Mouse (Mus musculus) heart, adult 2 months (tissue): ENCODE measurements at regions not wholly inside any gene's neighbourhood (a gene's known extent, or its start where the extent isn't known, plus 50 kb on each side); places are given as distances from the start of the nearest gene placed in this dataset.

Source experiments
- DNase-seq, 2 experiments: peaks; one replicate each; pipeline ENCODE4 v3.0.0; 2021
- H3K27ac ChIP-seq: fragments of 200-600 bp; 2 replicates; pipeline ENCODE4 v1.8.1; 2022
- H3K27me3 ChIP-seq: fragments of 200-500 bp; 2 replicates; pipeline ENCODE4 v1.6.1; 2012; ENCODE audit warnings: mild to moderate bottlenecking, low read length, inconsistent platforms, mixed read lengths; ENCODE audit not compliant: control insufficient read depth, insufficient read depth
- H3K36me3 ChIP-seq: fragments of 200-500 bp; 2 replicates; pipeline ENCODE4 v1.6.1; 2012; ENCODE audit warnings: low read length, inconsistent platforms; ENCODE audit not compliant: control insufficient read depth, insufficient read depth
- H3K4me1 ChIP-seq: fragments of 200-500 bp; 2 replicates; pipeline ENCODE4 v1.6.1; 2011; ENCODE audit warnings: low read length; ENCODE audit not compliant: control insufficient read depth, insufficient read depth
- H3K4me3 ChIP-seq: fragments of 200-600 bp; 2 replicates; pipeline ENCODE4 v1.8.1; 2022
- H3K79me2 ChIP-seq: fragments of 200-500 bp; replicated peaks from 2 replicates; pipeline ENCODE4 v1.6.1; 2012; ENCODE audit warnings: mild to moderate bottlenecking, inconsistent platforms, low read length, moderate library complexity, mixed read lengths; ENCODE audit not compliant: control insufficient read depth, insufficient read depth
- H3K9ac ChIP-seq: fragments of 200-500 bp; 2 replicates; pipeline ENCODE4 v1.6.1; 2012; ENCODE audit warnings: low read depth, mild to moderate bottlenecking, control low read depth, inconsistent platforms, low read length, mixed read lengths
- CTCF ChIP-seq: fragments of 200-600 bp; IDR thresholded peaks from 2 replicates; pipeline ENCODE4 v1.8.1; 2022; ENCODE audit warnings: antibody characterized with exemption, mild to moderate bottlenecking, moderate library complexity
- EP300 ChIP-seq: fragments of 200-500 bp; IDR thresholded peaks from 2 replicates; pipeline ENCODE4 v1.6.1; 2011; ENCODE audit warnings: low read depth, low read length, control low read depth; ENCODE audit not compliant: insufficient read depth
- POLR2A ChIP-seq: fragments of 200-500 bp; IDR thresholded peaks from 2 replicates; pipeline ENCODE4 v1.6.1; 2011; ENCODE audit warnings: mild to moderate bottlenecking, low read depth, low read length, control low read depth; ENCODE audit not compliant: insufficient read depth
- WGBS: fragments of 180-500 bp; shearing (Covaris S2); methylation state at CpG from one replicate; pipeline ENCODE4 v1.1.7; 2018; 5-methylcytosine and 5-hydroxymethylcytosine counted together
- intact Hi-C: fragments of 180-260 bp; cut with DNase I; formaldehyde crosslinking; loops from one replicate; pipeline ENCODE4 v1.15.1; 2025

- Histone ChIP-seq H3K79me2 (no peaks in the 10 kb centered on the region), H3K36me3 (no peaks in the 10 kb centered on the region), H3K4me3 (no peak overlapping the region), H3K4me1 (no peaks in the 10 kb centered on the region), H3K9ac (no peak overlapping the region), H3K27ac (no peak overlapping the region), H3K27me3 (no peaks in the 10 kb centered on the region)
- peak in 1 of 2 experiments; percentile 8 for DNase-seq
- intact Hi-C loops = loop anchor here (2.0 kb wide), 1 partner anchor 57 kb away; no protein-coding TSS in a partner anchor
- 19% methylated on average over 5 of the region's 5 CpGs for WGBS
- TF ChIP-seq CTCF (peak; percentile 56), POLR2A (no peak), EP300 (no peak)
These were observed 118.2 kb upstream of the Gm21876 start for GRCm38 (mm10) chrX:21293666-21294065.

GRCm38 (mm10) chrX:21295460-21295859 is 120.0 kb upstream of the Gm21876 start:
- no peak for TF ChIP-seq EP300
- TF ChIP-seq CTCF = peak; percentile 50
- Histone ChIP-seq H3K27ac (no peak overlapping the region), H3K79me2 (no peaks in the 10 kb centered on the region), H3K4me3 (no peak overlapping the region), H3K36me3 (no peaks in the 10 kb centered on the region), H3K27me3 (no peaks in the 10 kb centered on the region), H3K9ac (no peak overlapping the region), H3K4me1 (no peaks in the 10 kb centered on the region)
- 6% methylated on average over 1 of the region's 1 CpGs for WGBS
- DNase-seq = no peak
- intact Hi-C loops = loop anchor here (2.0 kb wide), 1 partner anchor 55 kb away; no protein-coding TSS in a partner anchor

GRCm38 (mm10) chrX:21297349-21297748 is 121.9 kb upstream of the Gm21876 start:
- 64% methylated on average over 6 of the region's 6 CpGs for WGBS
- Histone ChIP-seq H3K27me3 (no peaks in the 10 kb centered on the region), H3K4me3 (no peak overlapping the region), H3K9ac (no peak overlapping the region), H3K27ac (no peak overlapping the region), H3K36me3 (no peaks in the 10 kb centered on the region), H3K4me1 (no peaks in the 10 kb centered on the region), H3K79me2 (no peaks in the 10 kb centered on the region)
- DNase-seq = no peak
- intact Hi-C loops = no loop called here
- no peak for TF ChIP-seq EP300
- no peak for TF ChIP-seq CTCF
- TF ChIP-seq POLR2A = no peak

- DNase-seq = no peak
- no peak overlapping the region for H3K4me3 ChIP-seq
- H3K9ac ChIP-seq = no peak overlapping the region
- TF ChIP-seq EP300 = no peak
- TF ChIP-seq POLR2A = no peak
- TF ChIP-seq CTCF = no peak
- H3K27me3 ChIP-seq = no peaks in the 10 kb centered on the region
- intact Hi-C loops = no loop called here
- H3K36me3 ChIP-seq = no peaks in the 10 kb centered on the region
- 36% methylated on average over 13 of the region's 13 CpGs for WGBS
- no peak overlapping the region for H3K27ac ChIP-seq
- no peaks in the 10 kb centered on the region for H3K79me2 ChIP-seq
- no peaks in the 10 kb centered on the region for H3K4me1 ChIP-seq
These were observed 149.8 kb upstream of the Agtr2 start for GRCm38 (mm10) chrX:21334499-21335032.

- no peak overlapping the region for H3K9ac ChIP-seq
- H3K27me3 ChIP-seq = no peaks in the 10 kb centered on the region
- H3K27ac ChIP-seq = no peak overlapping the region
- no peak for DNase-seq
- H3K79me2 ChIP-seq = no peaks in the 10 kb centered on the region
- no peak for TF ChIP-seq CTCF
- no peak for TF ChIP-seq POLR2A
- TF ChIP-seq EP300 = no peak
- intact Hi-C loops = no loop called here
- H3K4me3 ChIP-seq = no peak overlapping the region
- H3K36me3 ChIP-seq = no peaks in the 10 kb centered on the region
- WGBS = 69% methylated on average over 1 of the region's 1 CpGs
- no peaks in the 10 kb centered on the region for H3K4me1 ChIP-seq
These were observed 139.9 kb upstream of the Agtr2 start for GRCm38 (mm10) chrX:21344397-21344796.

GRCm38 (mm10) chrX:21350503-21350902 is 133.8 kb upstream of the Agtr2 start:
- Histone ChIP-seq H3K4me1 (no peaks in the 10 kb centered on the region), H3K27ac (no peak overlapping the region), H3K27me3 (no peaks in the 10 kb centered on the region), H3K4me3 (no peak overlapping the region), H3K36me3 (no peaks in the 10 kb centered on the region), H3K9ac (no peak overlapping the region), H3K79me2 (no peaks in the 10 kb centered on the region)
- 29% methylated on average over 4 of the region's 4 CpGs for WGBS
- no peak for DNase-seq
- intact Hi-C loops = loop anchor here (2.0 kb wide), 1 partner anchor 56 kb away; no protein-coding TSS in a partner anchor
- TF ChIP-seq EP300 (no peak), CTCF (peak; percentile 76), POLR2A (no peak)

- Histone ChIP-seq H3K27me3 (no peaks in the 10 kb centered on the region), H3K4me1 (no peaks in the 10 kb centered on the region), H3K79me2 (no peaks in the 10 kb centered on the region), H3K27ac (no peak overlapping the region), H3K4me3 (no peak overlapping the region), H3K36me3 (no peaks in the 10 kb centered on the region), H3K9ac (no peak overlapping the region)
- no peak for DNase-seq
- TF ChIP-seq CTCF (peak; percentile 67), POLR2A (no peak)
- intact Hi-C loops = no loop called here
- WGBS = 51% methylated on average over 3 of the region's 3 CpGs
These were observed 132.0 kb upstream of the Agtr2 start for GRCm38 (mm10) chrX:21352350-21352749.
